Mouse (Mus musculus): ENCODE measurements around the gene Dlg3. TPM values are rescaled to one million over a fixed set of nuclear protein-coding genes. Genes with fewer than 3 reads are reported as not detected.

The Dlg3 gene
- polyA plus RNA-seq (2012; fragmentation: generic; extraction: Trizol), result 1 to 10 TPM in 1 of 2 experiments, under 1 TPM in 1; 0.57 to 7.7 TPM

GRCm38 (mm10) chrX:100767181-100767884 lies at the start of gene Dlg3:
Dlg3 (plus strand) TSS chrX:100767722.

GRCm38 (mm10) chrX:100729665-100730188 lies 37.8 kb upstream of the Dlg3 start, which contains the start of gene Gdpd2:
Gdpd2 (plus strand) TSS chrX:100729873.

Other genes starting within 250 kb of the Dlg3 start
- gene Dgat2l6, start 242.9 kb upstream of the Dlg3 start, polyA plus RNA-seq (2012; fragmentation: generic; extraction: Trizol), result not detected
- gene Awat1, start 195.5 kb upstream of the Dlg3 start, polyA plus RNA-seq (2012; fragmentation: generic; extraction: Trizol), result not detected
- gene P2ry4, start 172.9 kb upstream of the Dlg3 start, polyA plus RNA-seq (2012; fragmentation: generic; extraction: Trizol), result not detected
- not detected for gene Arr3, start 162.2 kb upstream of the Dlg3 start, polyA plus RNA-seq (2012; fragmentation: generic; extraction: Trizol)
- 10 to 100 TPM in 1 of 2 experiments, 1 to 10 TPM in 1; 1.8 to 16.5 TPM for gene Kif4, start 142.0 kb upstream of the Dlg3 start, polyA plus RNA-seq (2012; fragmentation: generic; extraction: Trizol)
- 10 to 100 TPM; 52.5 to 70.1 TPM for gene Pdzd11, start 141.2 kb upstream of the Dlg3 start, polyA plus RNA-seq (2012; fragmentation: generic; extraction: Trizol)
- 10 to 100 TPM in 1 of 2 experiments, under 1 TPM in 1; 0.19 to 33.8 TPM for gene Gdpd2, start 37.8 kb upstream of the Dlg3 start, polyA plus RNA-seq (2012; fragmentation: generic; extraction: Trizol)